Mouse (Mus musculus) myocyte (in vitro differentiated cells): ENCODE results near the gene Pkm. TPM values are rescaled to one million over a fixed set of nuclear protein-coding genes. Genes with fewer than 3 reads are reported as not detected.

Experiments used
- H3K27me3 ChIP-seq: one replicate; pipeline ENCODE4 v1.6.1; 2011; ENCODE audit not compliant: control insufficient read depth, insufficient read depth, insufficient read length
- H3K36me3 ChIP-seq: one replicate; pipeline ENCODE4 v1.6.1; 2011; ENCODE audit not compliant: control insufficient read depth, insufficient read depth
- H3K4me2 ChIP-seq: one replicate; pipeline ENCODE4 v1.6.1; 2011; ENCODE audit warnings: low read depth, control low read depth
- H3K4me3 ChIP-seq: one replicate; pipeline ENCODE4 v1.5.1; 2011; ENCODE audit warnings: mild to moderate bottlenecking, control low read depth, moderate library complexity
- H3K79me2 ChIP-seq: one replicate; pipeline ENCODE4 v1.6.1; 2011; ENCODE audit not compliant: control insufficient read depth, insufficient read depth
- H3ac ChIP-seq: one replicate; pipeline ENCODE4 v1.6.1; 2011; ENCODE audit not compliant: control insufficient read depth, insufficient read length
- CEBPB ChIP-seq: IDR thresholded peaks from 2 replicates; pipeline ENCODE4 v1.6.1; 2011; ENCODE audit warnings: mild to moderate bottlenecking, moderate library complexity; ENCODE audit not compliant: poor library complexity, insufficient read depth, severe bottlenecking
- E2F4 ChIP-seq: IDR thresholded peaks from one replicate; pipeline ENCODE4 v1.6.1; 2011; ENCODE audit warnings: mild to moderate bottlenecking, control low read depth, moderate library complexity; ENCODE audit not compliant: insufficient read depth
- MAX ChIP-seq: IDR thresholded peaks from one replicate; pipeline ENCODE4 v1.6.1; 2011; ENCODE audit warnings: low read depth, mild to moderate bottlenecking, control low read depth
- MYOD1 ChIP-seq, 3 experiments: IDR thresholded peaks; one replicate each; pipeline ENCODE4 v1.6.1; 2011; ENCODE audit warnings: control low read depth in 2 of 3, low read depth in 2 of 3, mild to moderate bottlenecking in 2 of 3, moderate library complexity in 1 of 3; ENCODE audit not compliant: insufficient read length in 2 of 3, control insufficient read depth in 1 of 3
- MYOG ChIP-seq, 3 experiments: IDR thresholded peaks; one replicate each; pipeline ENCODE4 v1.6.1; 2011; ENCODE audit warnings: control low read depth in 2 of 3, low read depth in 2 of 3, mild to moderate bottlenecking in 2 of 3; ENCODE audit not compliant: insufficient read length in 2 of 3, control insufficient read depth in 1 of 3, insufficient read depth in 1 of 3
- POLR2A ChIP-seq: IDR thresholded peaks from one replicate; pipeline ENCODE4 v1.6.1; 2011; ENCODE audit warnings: low read depth, mild to moderate bottlenecking, control low read depth, moderate library complexity; ENCODE audit not compliant: insufficient read length
- POLR2AphosphoS2 ChIP-seq: IDR thresholded peaks from one replicate; pipeline ENCODE4 v1.6.1; 2011; ENCODE audit warnings: low read depth, control low read depth; ENCODE audit not compliant: insufficient read length
- REST ChIP-seq: IDR thresholded peaks from one replicate; pipeline ENCODE4 v1.6.1; 2011; ENCODE audit warnings: mild to moderate bottlenecking, control low read depth, moderate library complexity; ENCODE audit not compliant: insufficient read depth, insufficient read length
- SRF ChIP-seq: IDR thresholded peaks from one replicate; pipeline ENCODE4 v1.6.1; 2011; ENCODE audit warnings: low read depth; ENCODE audit not compliant: control insufficient read depth, insufficient read length
- TCF12 ChIP-seq: IDR thresholded peaks from one replicate; pipeline ENCODE4 v1.6.1; 2011; ENCODE audit warnings: mild to moderate bottlenecking, control low read depth; ENCODE audit not compliant: poor library complexity, insufficient read depth, severe bottlenecking
- TCF3 ChIP-seq: IDR thresholded peaks from one replicate; pipeline ENCODE4 v1.6.1; 2011; ENCODE audit warnings: low read depth, control low read depth; ENCODE audit not compliant: insufficient read length
- USF1 ChIP-seq: IDR thresholded peaks from one replicate; pipeline ENCODE4 v1.6.1; 2011; ENCODE audit warnings: low read depth, mild to moderate bottlenecking, control low read depth, moderate library complexity
- polyA plus RNA-seq: library from polyadenylated mRNA; unstranded; fragments of >200 nt; fragmentation: generic; extraction: Trizol; gene quantifications from one replicate; pipeline ENCODE4 v1.2.1, GENCODE M21; 2012; ENCODE audit warnings: missing spikeins

Gene Pkm
- polyA plus RNA-seq, 1 experiment, result 3,717 TPM

GRCm38 (mm10) chr9:59666016-59666415, 9.8 kb downstream of the Pkm start:
- TF ChIP-seq TCF3, result no peak
- TF ChIP-seq MYOG (IDR thresholded peaks at IDR 0.05; ENCODE audit: control insufficient read depth in 1 of 3, insufficient read depth in 1 of 3, insufficient read length in 2 of 3, low read depth in 2 of 3), result no peak
- TF ChIP-seq REST, result no peak
- no peak for TF ChIP-seq POLR2A
- TF ChIP-seq USF1, result no peak
- no peak for TF ChIP-seq TCF12
- TF ChIP-seq E2F4, result no peak
- no peak for TF ChIP-seq SRF
- TF ChIP-seq MYOD1 (IDR thresholded peaks at IDR 0.05; ENCODE audit: control insufficient read depth in 1 of 3, insufficient read length in 2 of 3, low read depth in 2 of 3), result no peak
- no peak for TF ChIP-seq MAX
- no peak for TF ChIP-seq POLR2AphosphoS2
- TF ChIP-seq CEBPB, result no peak
- H3K4me3 ChIP-seq, result no peak overlapping the region
- no peak overlapping the region for H3K4me2 ChIP-seq
- peaks cover 71% of the 10 kb centered on the region for H3K36me3 ChIP-seq
- peaks cover 79% of the 10 kb centered on the region for H3K79me2 ChIP-seq
- H3ac ChIP-seq, result no peak overlapping the region
- H3K27me3 ChIP-seq, result no peaks in the 10 kb centered on the region

- H3K27me3 ChIP-seq, result no peaks in the 10 kb centered on the region
- H3K4me3 ChIP-seq, result no peak overlapping the region
- peaks cover 77% of the 10 kb centered on the region for H3K36me3 ChIP-seq
- no peak overlapping the region for H3K4me2 ChIP-seq
- TF ChIP-seq MYOD1 (IDR thresholded peaks at IDR 0.05; ENCODE audit: control insufficient read depth in 1 of 3, insufficient read length in 2 of 3, low read depth in 2 of 3), result no peak
- TF ChIP-seq CEBPB, result no peak
- no peak for TF ChIP-seq E2F4
- no peak for TF ChIP-seq POLR2AphosphoS2
- TF ChIP-seq MYOG (IDR thresholded peaks at IDR 0.05; ENCODE audit: control insufficient read depth in 1 of 3, insufficient read depth in 1 of 3, insufficient read length in 2 of 3, low read depth in 2 of 3), result no peak
- TF ChIP-seq USF1, result no peak
- no peak for TF ChIP-seq MAX
- TF ChIP-seq REST, result no peak
- no peak for TF ChIP-seq POLR2A
- TF ChIP-seq TCF3, result no peak
- no peak for TF ChIP-seq TCF12
- no peak for TF ChIP-seq SRF
- peaks cover 71% of the 10 kb centered on the region for H3K79me2 ChIP-seq
- no peak overlapping the region for H3ac ChIP-seq
Measured at GRCm38 (mm10) chr9:59666813-59667212, 10.6 kb downstream of the Pkm start.

DNA sequence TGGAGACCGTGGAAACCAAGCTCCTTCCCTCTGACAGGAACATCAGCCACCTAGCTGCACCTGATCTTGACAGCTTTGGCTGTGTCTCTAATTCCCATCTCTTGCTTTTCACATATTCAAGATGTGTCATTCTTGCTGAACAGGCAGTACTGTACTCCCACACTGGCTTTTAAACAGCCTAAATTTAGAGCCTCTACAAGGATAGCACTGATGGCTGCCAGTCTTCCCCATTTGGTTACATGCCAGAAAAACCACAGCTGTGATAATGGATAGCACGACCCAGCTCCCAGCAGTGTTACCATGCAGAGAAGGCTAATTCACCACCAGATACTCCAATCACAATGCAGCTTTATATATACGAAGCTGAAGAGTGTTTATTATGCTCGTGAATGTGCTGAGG, 11.1 kb downstream of the Pkm start:
- peak overlapping the region; percentile 26 for H3K4me2 ChIP-seq
- TF ChIP-seq TCF3, result no peak
- no peak for TF ChIP-seq SRF
- TF ChIP-seq MYOD1 (IDR thresholded peaks at IDR 0.05; ENCODE audit: control insufficient read depth in 1 of 3, insufficient read length in 2 of 3, low read depth in 2 of 3), result no peak
- no peak for TF ChIP-seq POLR2A
- no peak for TF ChIP-seq USF1
- no peak for TF ChIP-seq E2F4
- no peak for TF ChIP-seq REST
- TF ChIP-seq MYOG (IDR thresholded peaks at IDR 0.05; ENCODE audit: control insufficient read depth in 1 of 3, insufficient read depth in 1 of 3, insufficient read length in 2 of 3, low read depth in 2 of 3), result peak in 1 of 3 experiments; percentile 20
- peak; percentile 52 for TF ChIP-seq POLR2AphosphoS2

GRCm38 (mm10) chr9:59667904-59668303, 11.7 kb downstream of the Pkm start:
- Histone ChIP-seq H3K36me3 (peaks cover 88% of the 10 kb centered on the region), H3K4me2 (no peak overlapping the region), H3K4me3 (no peak overlapping the region), H3K79me2 (peaks cover 60% of the 10 kb centered on the region), H3ac (no peak overlapping the region), H3K27me3 (no peaks in the 10 kb centered on the region)
- TF ChIP-seq POLR2A (no peak), TCF3 (no peak), TCF12 (no peak), MAX (no peak), MYOD1 (IDR thresholded peaks at IDR 0.05; ENCODE audit: control insufficient read depth in 1 of 3, insufficient read length in 2 of 3, low read depth in 2 of 3) (no peak), USF1 (no peak), MYOG (IDR thresholded peaks at IDR 0.05; ENCODE audit: control insufficient read depth in 1 of 3, insufficient read depth in 1 of 3, insufficient read length in 2 of 3, low read depth in 2 of 3) (no peak), CEBPB (no peak), POLR2AphosphoS2 (no peak), SRF (no peak)

More for the DNA sequence above, 11.1 kb downstream of the Pkm start:
- H3K4me3 ChIP-seq, result no peak overlapping the region
- H3ac ChIP-seq, result no peak overlapping the region
- peaks cover 81% of the 10 kb centered on the region for H3K36me3 ChIP-seq
- H3K79me2 ChIP-seq, result peaks cover 66% of the 10 kb centered on the region
- no peaks in the 10 kb centered on the region for H3K27me3 ChIP-seq

GRCm38 (mm10) chr9:59668473-59668872, 12.3 kb downstream of the Pkm start:
- H3K36me3 ChIP-seq, result peaks cover 88% of the 10 kb centered on the region

More at GRCm38 (mm10) chr9:59668473-59668872, 12.3 kb downstream of the Pkm start:
- H3ac ChIP-seq, result no peak overlapping the region
- H3K4me2 ChIP-seq, result no peak overlapping the region
- TF ChIP-seq MYOD1 (IDR thresholded peaks at IDR 0.05; ENCODE audit: control insufficient read depth in 1 of 3, insufficient read length in 2 of 3, low read depth in 2 of 3) (no peak), CEBPB (no peak), SRF (no peak), POLR2A (no peak), MAX (no peak), E2F4 (no peak), REST (no peak)
- peaks cover 54% of the 10 kb centered on the region for H3K79me2 ChIP-seq
- no peak overlapping the region for H3K4me3 ChIP-seq
- H3K27me3 ChIP-seq, result no peaks in the 10 kb centered on the region
